Mouse (Mus musculus) limb, embryonic 13.5 days (tissue): ENCODE measurements around the gene Oaz2. TPM values are rescaled to one million over a fixed set of nuclear protein-coding genes. Genes with fewer than 3 reads are reported as not detected.
"Not testable (repeated sequence)": the region's sequence is repeated elsewhere in the genome, so short reads cannot be mapped to it uniquely, and the experiment has no call there.

Source experiments
- ATAC-seq: fragments of 200-750 bp; cut with Nextera tagmentation; 2 replicates; pipeline ENCODE4 v1.8.0; 2017; ENCODE audit warnings: low read depth, moderate number of reproducible peaks, moderate TSS enrichment; ENCODE audit not compliant: low FRiP score
- H3K27ac ChIP-seq: fragments of 300-500 bp; sonication (generic); 2 replicates; pipeline ENCODE4 v1.5.1; 2015; ENCODE audit warnings: inconsistent platforms, mild to moderate bottlenecking, moderate library complexity
- H3K27me3 ChIP-seq: fragments of 300-500 bp; sonication (generic); 2 replicates; pipeline ENCODE4 v1.6.1; 2015; ENCODE audit warnings: mild to moderate bottlenecking, inconsistent platforms
- H3K36me3 ChIP-seq: fragments of 300-500 bp; sonication (generic); 2 replicates; pipeline ENCODE4 v1.6.1; 2015; ENCODE audit warnings: inconsistent platforms, mild to moderate bottlenecking, moderate library complexity
- H3K4me1 ChIP-seq: fragments of 300-500 bp; sonication (generic); 2 replicates; pipeline ENCODE4 v1.6.1; 2015; ENCODE audit warnings: inconsistent platforms
- H3K4me2 ChIP-seq: fragments of 300-500 bp; sonication (generic); replicated peaks from 2 replicates; pipeline ENCODE4 v1.6.1; 2015; ENCODE audit warnings: inconsistent platforms, mild to moderate bottlenecking, moderate library complexity
- H3K4me3 ChIP-seq: fragments of 300-500 bp; sonication (generic); 2 replicates; pipeline ENCODE4 v1.5.1; 2015; ENCODE audit warnings: moderate library complexity, mild to moderate bottlenecking, inconsistent platforms
- H3K9ac ChIP-seq: fragments of 300-500 bp; sonication (generic); 2 replicates; pipeline ENCODE4 v1.6.1; 2015; ENCODE audit warnings: mild to moderate bottlenecking, inconsistent platforms
- H3K9me3 ChIP-seq: fragments of 300-500 bp; sonication (generic); 2 replicates; pipeline ENCODE4 v1.6.1; 2016; ENCODE audit warnings: inconsistent platforms
- WGBS: fragments of 180-500 bp; shearing (Covaris S2); methylation state at CpG from one replicate; pipeline ENCODE4 v1.1.7; 2015; 5-methylcytosine and 5-hydroxymethylcytosine counted together
- polyA plus RNA-seq: library from polyadenylated mRNA; unstranded; fragments of >200 nt; fragmentation: Nextera tagmentation; extraction: Ambion mirVana; gene quantifications from 2 replicates; pipeline ENCODE4 v1.2.1, GENCODE M21; 2015

Gene Oaz2
- polyA plus RNA-seq, 1 experiment from 2014 or later, result 341 TPM

DNA sequence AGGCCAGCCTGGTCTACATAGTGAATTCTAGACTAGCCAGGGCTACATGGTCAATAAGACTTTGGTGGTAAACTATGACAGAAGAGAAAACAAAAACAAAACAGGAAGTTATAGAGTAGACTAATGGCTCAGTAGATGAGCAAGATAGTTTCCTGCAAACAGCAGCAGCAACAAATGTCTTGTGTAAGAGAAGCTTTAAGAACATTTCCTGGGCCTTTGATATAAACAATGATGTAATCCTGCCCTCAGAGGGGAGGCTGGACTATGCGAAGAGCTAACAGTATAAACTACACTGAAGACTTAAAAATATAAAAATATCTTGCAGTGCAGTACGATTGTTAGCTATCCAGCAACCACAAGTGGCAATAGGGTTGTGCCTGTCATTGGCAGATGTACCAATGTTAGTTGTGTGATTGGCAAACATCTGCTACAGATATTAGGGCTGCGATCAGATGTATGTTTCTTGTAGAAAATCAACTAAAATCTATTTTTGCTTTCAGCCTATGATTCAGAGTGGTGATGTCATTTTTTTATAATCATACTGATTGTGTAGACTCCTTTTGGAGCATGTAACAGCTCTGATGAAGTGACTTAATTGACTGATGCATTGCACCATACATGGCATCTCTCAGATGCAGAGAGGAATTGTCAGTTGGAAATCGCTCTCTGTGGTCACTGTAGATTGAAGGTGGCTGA, 13.3 kb downstream of the Oaz2 start:
- Histone ChIP-seq H3K27ac (no peak overlapping the region), H3K36me3 (peaks cover 15% of the 10 kb centered on the region), H3K4me2 (no peak overlapping the region), H3K9me3 (no peaks in the 10 kb centered on the region), H3K27me3 (no peaks in the 10 kb centered on the region), H3K4me1 (peaks cover 47% of the 10 kb centered on the region), H3K4me3 (no peak overlapping the region), H3K9ac (no peak overlapping the region)
- WGBS, result 89% methylated on average over 4 of the region's 4 CpGs
- no peak for ATAC-seq

DNA sequence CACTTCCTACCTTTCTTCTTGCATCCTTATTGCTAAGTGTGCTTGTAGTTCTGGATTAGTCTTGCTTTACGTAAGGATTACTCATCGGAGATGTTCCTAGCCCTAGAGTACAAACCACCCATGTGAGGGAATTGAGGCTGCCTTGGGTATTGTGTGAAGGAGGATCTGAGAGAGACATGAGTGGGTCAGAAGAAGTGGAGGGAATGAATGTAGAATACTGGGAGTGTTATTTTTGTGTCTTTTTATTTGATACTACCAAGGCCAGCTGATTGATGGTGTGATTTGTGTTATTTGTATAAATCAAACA, 13.8 kb downstream of the Oaz2 start:
- H3K36me3 ChIP-seq, result peaks cover 20% of the 10 kb centered on the region
- no peak for ATAC-seq
- 94% methylated on average over 2 of the region's 2 CpGs for WGBS

DNA sequence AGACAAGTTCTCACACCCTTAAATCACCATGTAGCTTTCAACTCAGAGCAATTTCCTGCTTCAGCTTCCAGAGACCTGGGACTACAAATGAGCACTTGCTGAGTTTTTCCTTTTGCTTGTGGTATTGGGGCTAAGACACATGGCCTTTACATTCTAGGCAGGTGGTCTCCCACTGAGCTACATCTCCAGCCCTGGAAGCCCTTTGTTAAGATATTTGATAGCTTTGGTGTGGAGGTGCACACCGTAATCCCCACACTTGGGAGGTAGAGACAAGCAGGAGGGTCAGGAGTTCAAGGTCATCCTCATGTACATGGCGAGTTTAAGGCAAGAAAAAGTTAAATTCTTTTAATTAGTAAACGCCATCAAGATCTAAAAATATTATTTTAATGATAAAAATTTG, 14.4 kb downstream of the Oaz2 start:
- no peak overlapping the region for H3K27ac ChIP-seq
- no peak overlapping the region for H3K4me2 ChIP-seq
- no peak overlapping the region for H3K4me3 ChIP-seq
- WGBS, result 82% methylated on average over 3 of the region's 3 CpGs
- H3K27me3 ChIP-seq, result no peaks in the 10 kb centered on the region
- peaks cover 45% of the 10 kb centered on the region for H3K4me1 ChIP-seq
- peaks cover 26% of the 10 kb centered on the region for H3K36me3 ChIP-seq
- H3K9ac ChIP-seq, result no peak overlapping the region
- H3K9me3 ChIP-seq, result no peaks in the 10 kb centered on the region
- ATAC-seq, result no peak

More for the DNA sequence above, 13.8 kb downstream of the Oaz2 start:
- Histone ChIP-seq H3K27ac (no peak overlapping the region), H3K9ac (no peak overlapping the region), H3K27me3 (no peaks in the 10 kb centered on the region), H3K4me1 (peaks cover 47% of the 10 kb centered on the region), H3K4me3 (no peak overlapping the region), H3K9me3 (no peaks in the 10 kb centered on the region), H3K4me2 (no peak overlapping the region)

DNA sequence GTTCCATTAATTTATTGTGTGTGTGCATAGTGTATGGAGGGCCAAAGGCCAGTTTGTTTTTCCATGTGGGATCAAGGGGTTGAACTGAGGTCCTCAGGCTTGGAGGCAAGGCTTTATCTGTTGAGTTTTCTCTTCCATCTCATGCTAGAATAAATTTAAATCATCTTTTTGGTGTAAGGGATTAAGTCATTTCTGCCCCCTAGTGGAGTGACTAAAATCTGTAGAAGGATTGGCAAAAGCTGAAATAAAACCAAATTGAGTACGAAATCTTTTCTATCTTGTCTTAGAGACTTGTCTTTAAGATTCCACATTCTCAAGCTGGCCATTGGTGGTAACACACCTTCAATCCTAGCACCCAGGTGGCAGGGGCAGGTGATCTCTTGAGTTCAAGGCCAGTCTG, 15.2 kb downstream of the Oaz2 start:
- WGBS, result 89% methylated on average over 1 of the region's 1 CpGs
- no peak for ATAC-seq
- Histone ChIP-seq H3K9me3 (no peaks in the 10 kb centered on the region), H3K27me3 (no peaks in the 10 kb centered on the region), H3K4me3 (no peak overlapping the region), H3K4me1 (peaks cover 37% of the 10 kb centered on the region), H3K9ac (no peak overlapping the region), H3K4me2 (no peak overlapping the region), H3K36me3 (peaks cover 34% of the 10 kb centered on the region), H3K27ac (no peak overlapping the region)

DNA sequence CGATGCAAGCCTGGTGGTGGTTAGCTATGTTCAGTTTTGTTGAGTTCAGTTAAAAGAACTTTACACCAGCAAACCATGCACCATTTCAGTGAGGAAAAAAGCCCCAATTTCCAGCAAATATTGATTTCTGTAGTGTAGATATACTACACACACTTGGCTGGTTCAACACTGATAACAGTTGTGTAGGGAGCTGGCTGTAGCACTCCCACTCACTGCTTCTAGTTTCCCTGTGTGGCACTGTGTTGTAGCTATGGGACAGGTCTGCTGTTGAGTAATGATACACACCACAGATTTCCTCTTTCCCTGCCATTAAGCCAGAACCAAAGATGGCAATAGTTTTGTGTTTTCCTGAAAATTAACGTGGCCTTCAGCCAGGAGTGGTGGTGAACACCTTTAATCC, 16.9 kb downstream of the Oaz2 start:
- Histone ChIP-seq H3K9me3 (no peaks in the 10 kb centered on the region), H3K4me2 (no peak overlapping the region), H3K27me3 (no peaks in the 10 kb centered on the region), H3K4me1 (peaks cover 20% of the 10 kb centered on the region), H3K36me3 (peaks cover 43% of the 10 kb centered on the region), H3K9ac (no peak overlapping the region), H3K4me3 (no peak overlapping the region), H3K27ac (no peak overlapping the region)
- WGBS, result 82% methylated on average over 2 of the region's 2 CpGs
- ATAC-seq, result no peak

DNA sequence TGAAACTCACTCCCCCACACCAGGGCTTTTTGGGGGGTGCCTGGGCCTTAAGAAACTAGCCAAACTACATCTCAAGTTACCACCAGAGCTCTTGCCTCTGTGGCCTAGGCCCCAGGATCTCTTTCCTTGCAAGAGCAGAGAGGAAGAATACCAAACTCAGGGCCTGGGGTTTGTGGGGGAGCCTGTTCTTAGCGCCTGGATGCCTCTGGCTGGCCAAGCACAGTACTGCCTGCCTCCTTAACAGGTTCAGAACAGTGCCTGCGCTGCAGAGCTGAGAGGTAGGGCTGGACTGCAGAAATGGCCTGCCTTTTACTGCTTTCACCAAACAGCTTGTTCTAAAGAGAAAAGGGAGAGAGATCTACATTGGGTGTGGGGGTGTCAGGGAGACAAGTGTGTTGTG, 22.1 kb downstream of the Oaz2 start:
- not testable (repeated sequence) for H3K4me2 ChIP-seq, H3K9ac ChIP-seq, H3K9me3 ChIP-seq, H3K27me3 ChIP-seq, H3K27ac ChIP-seq, ATAC-seq, H3K4me3 ChIP-seq
- 75% methylated on average over 2 of the region's 2 CpGs for WGBS
- Histone ChIP-seq H3K4me1 (peaks cover 22% of the 10 kb centered on the region), H3K36me3 (peaks cover 82% of the 10 kb centered on the region)

DNA sequence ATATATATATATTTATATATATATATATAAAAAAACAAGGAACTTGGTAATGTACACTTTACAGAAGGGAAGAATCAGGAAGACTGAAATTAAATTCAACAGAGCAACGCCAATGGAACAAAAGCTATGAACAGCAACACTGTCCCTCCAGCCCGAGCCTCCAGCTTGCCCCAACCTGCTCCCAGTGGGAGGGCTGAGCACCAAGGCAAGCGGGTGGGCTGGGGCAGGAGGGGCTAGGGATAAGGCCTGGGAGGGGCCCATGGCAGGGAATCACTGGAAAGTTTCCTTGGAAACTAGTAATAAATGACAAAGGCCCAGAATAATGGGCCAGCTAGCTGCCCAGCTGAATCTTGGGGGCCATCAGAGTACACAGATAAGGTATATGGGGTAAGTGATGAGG, 24.7 kb downstream of the Oaz2 start:
- Histone ChIP-seq H3K4me1 (peaks cover 22% of the 10 kb centered on the region), H3K9me3 (no peaks in the 10 kb centered on the region), H3K27me3 (no peaks in the 10 kb centered on the region), H3K9ac (no peak overlapping the region), H3K27ac (peak overlapping the region; percentile 67), H3K36me3 (peaks cover 84% of the 10 kb centered on the region), H3K4me2 (no peak overlapping the region), H3K4me3 (no peak overlapping the region)
- ATAC-seq, result no peak
- WGBS, result 57% methylated on average over 3 of the region's 3 CpGs

DNA sequence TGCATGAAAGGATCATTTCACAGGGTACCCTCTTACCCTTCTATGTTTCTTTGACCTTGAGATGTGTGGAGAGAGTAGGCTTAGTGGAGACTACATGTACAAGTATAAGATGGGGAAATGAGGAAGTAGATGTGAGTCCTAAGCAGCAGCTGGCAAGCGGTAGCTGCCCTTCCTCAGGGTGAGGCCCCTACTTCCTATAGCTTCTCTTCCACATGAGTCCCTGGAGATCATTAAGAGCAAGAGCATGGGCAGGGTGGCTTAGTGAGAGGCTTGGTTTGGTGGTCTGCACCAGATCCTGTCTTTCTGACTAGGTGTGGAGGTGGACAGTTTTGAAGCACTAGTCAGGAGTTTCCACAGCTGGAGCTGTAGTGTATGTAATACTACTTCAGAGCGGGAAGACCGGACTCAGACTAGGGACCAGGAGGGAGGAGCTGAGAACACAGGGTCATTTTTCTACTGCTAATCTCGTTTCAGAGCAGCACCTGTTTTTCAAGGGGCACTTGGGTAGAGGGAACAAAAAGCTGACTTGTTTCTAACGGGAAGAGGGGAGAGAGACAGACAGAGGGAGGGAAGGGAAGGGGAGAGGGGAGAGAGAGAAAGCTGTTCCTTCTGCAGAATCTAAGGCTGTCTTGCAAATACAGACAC, 25.3 kb downstream of the Oaz2 start:
- peaks cover 84% of the 10 kb centered on the region for H3K36me3 ChIP-seq
- no peak; the same call in 1 of the 2 replicates for ATAC-seq

DNA sequence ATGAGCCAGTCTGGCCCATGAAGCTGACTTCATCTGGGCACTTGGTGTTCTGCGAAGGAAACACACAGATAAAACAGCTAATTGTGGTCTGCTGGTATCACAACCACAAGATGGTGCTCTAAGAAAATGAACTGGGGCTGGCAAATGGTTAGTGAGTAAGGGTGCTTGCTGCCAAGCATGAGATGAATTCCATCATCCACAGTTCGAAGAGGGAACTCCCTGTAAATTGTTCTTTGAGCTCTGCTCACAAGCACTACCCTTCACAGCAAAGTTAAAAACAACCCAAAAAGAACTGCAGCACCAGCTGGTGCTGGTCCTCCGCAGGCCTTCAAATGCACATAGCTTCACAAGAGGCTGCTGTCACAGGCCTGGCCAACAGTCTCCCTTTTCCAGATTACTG, 27.8 kb downstream of the Oaz2 start:
- Histone ChIP-seq H3K4me3 (no peak overlapping the region), H3K9ac (no peak overlapping the region), H3K9me3 (no peaks in the 10 kb centered on the region), H3K36me3 (peaks cover 94% of the 10 kb centered on the region), H3K4me2 (no peak overlapping the region), H3K27me3 (no peaks in the 10 kb centered on the region), H3K27ac (no peak overlapping the region; the same call in 1 of the 2 replicates), H3K4me1 (peaks cover 22% of the 10 kb centered on the region)
- no peak for ATAC-seq
- 78% methylated on average over 3 of the region's 3 CpGs for WGBS

More for the DNA sequence above, 25.3 kb downstream of the Oaz2 start:
- no peaks in the 10 kb centered on the region for H3K27me3 ChIP-seq
- H3K9me3 ChIP-seq, result no peaks in the 10 kb centered on the region
- H3K4me3 ChIP-seq, result no peak overlapping the region
- H3K9ac ChIP-seq, result no peak overlapping the region
- WGBS, result 43% methylated on average over 5 of the region's 5 CpGs
- H3K4me2 ChIP-seq, result no peak overlapping the region
- H3K4me1 ChIP-seq, result peaks cover 22% of the 10 kb centered on the region
- peak overlapping the region; percentile 67 for H3K27ac ChIP-seq

DNA sequence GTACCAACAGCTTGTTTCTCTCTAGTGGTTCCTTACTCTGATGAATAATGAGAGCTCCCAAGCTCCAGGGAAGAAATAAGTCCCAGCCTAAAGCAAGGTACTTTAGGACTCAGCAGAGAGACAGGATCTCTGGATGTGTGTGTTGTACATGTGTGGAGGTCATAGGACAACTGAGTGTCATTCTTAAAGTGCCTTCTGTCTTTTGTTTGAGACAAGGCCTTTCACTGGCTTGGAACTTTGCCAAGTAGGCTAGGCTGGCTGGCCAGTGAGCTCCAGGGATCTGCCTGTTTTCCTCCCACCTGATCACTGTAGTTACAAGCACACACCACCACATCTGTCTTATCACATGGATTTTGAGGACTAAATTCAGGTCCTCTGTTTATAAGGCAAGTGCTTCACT, 28.5 kb downstream of the Oaz2 start:
- H3K4me1 ChIP-seq, result peaks cover 22% of the 10 kb centered on the region
- no peak overlapping the region for H3K4me3 ChIP-seq
- H3K27me3 ChIP-seq, result no peaks in the 10 kb centered on the region
- peaks cover 97% of the 10 kb centered on the region for H3K36me3 ChIP-seq
- H3K4me2 ChIP-seq, result no peak overlapping the region
- no peak for ATAC-seq
- H3K27ac ChIP-seq, result peak overlapping the region; percentile 33; the same call in 1 of the 2 replicates
- no peak overlapping the region for H3K9ac ChIP-seq
- no peaks in the 10 kb centered on the region for H3K9me3 ChIP-seq

DNA sequence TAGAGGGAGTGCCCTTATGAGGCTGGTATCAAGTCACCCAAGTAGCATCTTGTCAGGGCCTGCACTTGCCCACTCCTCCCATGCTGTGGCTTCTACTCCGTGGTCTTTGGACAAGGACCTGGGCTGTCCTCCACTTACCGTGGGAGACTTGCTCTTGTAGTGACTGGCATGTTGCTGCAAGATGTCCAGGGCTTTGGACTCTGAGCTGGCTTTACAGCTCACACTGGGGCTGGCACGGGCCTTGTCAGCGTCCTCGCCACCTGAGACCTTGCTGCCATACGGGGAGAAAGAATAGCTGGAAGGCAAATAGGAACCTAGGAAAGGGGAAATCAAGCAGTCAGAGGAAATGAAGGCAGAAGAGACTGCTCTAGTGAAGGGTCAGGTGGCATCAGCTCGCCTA, 29.6 kb downstream of the Oaz2 start:
- no peak overlapping the region for H3K27ac ChIP-seq
- WGBS, result 87% methylated on average over 7 of the region's 7 CpGs
- no peaks in the 10 kb centered on the region for H3K27me3 ChIP-seq
- H3K4me1 ChIP-seq, result peaks cover 17% of the 10 kb centered on the region
- ATAC-seq, result no peak
- no peak overlapping the region for H3K4me3 ChIP-seq
- H3K4me2 ChIP-seq, result no peak overlapping the region
- no peaks in the 10 kb centered on the region for H3K9me3 ChIP-seq
- H3K36me3 ChIP-seq, result peaks cover 98% of the 10 kb centered on the region
- no peak overlapping the region for H3K9ac ChIP-seq

DNA sequence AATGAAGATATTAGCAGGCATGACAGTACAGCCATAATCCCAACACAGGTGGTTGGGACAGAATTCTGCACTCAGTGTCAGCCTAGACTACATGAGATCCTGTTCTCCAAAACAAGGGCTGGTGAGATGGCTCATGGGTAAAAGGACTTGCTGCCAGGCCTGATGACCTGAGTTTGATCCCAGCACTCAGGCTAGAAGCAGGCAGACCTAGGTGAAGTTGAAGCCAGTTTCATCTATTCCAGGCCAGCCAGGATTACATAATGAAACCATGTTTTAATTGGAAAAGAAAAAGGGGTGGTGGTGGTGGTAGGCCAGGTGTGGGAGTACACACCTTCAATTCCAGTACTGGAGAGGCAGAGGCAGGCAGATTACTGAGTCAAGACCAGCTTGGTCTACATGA, 30.2 kb downstream of the Oaz2 start:
- H3K9ac ChIP-seq, result no peak overlapping the region
- no peaks in the 10 kb centered on the region for H3K9me3 ChIP-seq
- H3K4me3 ChIP-seq, result no peak overlapping the region
- peaks cover 98% of the 10 kb centered on the region for H3K36me3 ChIP-seq
- ATAC-seq, result no peak
- no peak overlapping the region for H3K27ac ChIP-seq
- peaks cover 11% of the 10 kb centered on the region for H3K4me1 ChIP-seq
- H3K27me3 ChIP-seq, result no peaks in the 10 kb centered on the region
- H3K4me2 ChIP-seq, result no peak overlapping the region

DNA sequence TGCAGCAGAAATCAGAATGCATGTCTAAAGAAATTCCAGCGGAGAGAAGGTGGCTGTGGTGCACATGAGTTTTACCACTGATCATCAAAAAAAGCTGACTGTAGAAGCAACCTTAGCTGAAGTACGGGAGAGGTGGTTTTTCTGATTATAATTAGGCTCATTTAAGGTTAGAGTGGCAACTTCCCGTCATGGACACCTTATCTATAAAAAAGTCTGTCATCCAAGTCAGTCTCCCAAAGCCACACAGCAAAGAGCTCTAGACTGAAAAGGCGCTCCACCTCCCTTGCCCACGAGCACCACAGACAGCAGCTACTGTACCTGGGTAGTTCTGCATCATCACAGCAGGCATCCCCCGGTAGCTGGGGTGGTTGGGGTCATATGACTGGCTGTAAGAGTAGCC, 32.7 kb downstream of the Oaz2 start:
- ATAC-seq, result no peak
- peaks cover 93% of the 10 kb centered on the region for H3K36me3 ChIP-seq
- H3K9ac ChIP-seq, result no peak overlapping the region
- no peaks in the 10 kb centered on the region for H3K9me3 ChIP-seq
- no peak overlapping the region for H3K4me3 ChIP-seq
- no peaks in the 10 kb centered on the region for H3K27me3 ChIP-seq
- no peak overlapping the region for H3K27ac ChIP-seq
- H3K4me2 ChIP-seq, result no peak overlapping the region
- no peaks in the 10 kb centered on the region for H3K4me1 ChIP-seq
- 81% methylated on average over 6 of the region's 6 CpGs for WGBS
